Mouse (Mus musculus) kidney, postnatal 4 days (tissue): Measurements from ENCODE around the gene Cks1b.
A peak's percentile ranks its signal among the peaks of the same experiment; 100 is the strongest.

Experiments used
- DNase-seq, 2 experiments: peaks; one replicate each; pipeline ENCODE4 v3.0.0; 2021; ENCODE audit warnings: mixed read lengths in 2 of 2

Cks1b gene

GRCm38 (mm10) chr3:89395419-89395805 is 22.8 kb downstream of the Cks1b start:
- DNase-seq, result no peak

- DNase-seq, result peak; percentile 88 to 95
These were observed 23.3 kb downstream of the Cks1b start for GRCm38 (mm10) chr3:89394894-89395256.

GRCm38 (mm10) chr3:89394006-89394893 is 23.9 kb downstream of the Cks1b start, which contains the start of gene Zbtb7b:
Zbtb7b (minus strand) TSS chr3:89394776.
- peak; percentile 81 to 90 for DNase-seq

DNA sequence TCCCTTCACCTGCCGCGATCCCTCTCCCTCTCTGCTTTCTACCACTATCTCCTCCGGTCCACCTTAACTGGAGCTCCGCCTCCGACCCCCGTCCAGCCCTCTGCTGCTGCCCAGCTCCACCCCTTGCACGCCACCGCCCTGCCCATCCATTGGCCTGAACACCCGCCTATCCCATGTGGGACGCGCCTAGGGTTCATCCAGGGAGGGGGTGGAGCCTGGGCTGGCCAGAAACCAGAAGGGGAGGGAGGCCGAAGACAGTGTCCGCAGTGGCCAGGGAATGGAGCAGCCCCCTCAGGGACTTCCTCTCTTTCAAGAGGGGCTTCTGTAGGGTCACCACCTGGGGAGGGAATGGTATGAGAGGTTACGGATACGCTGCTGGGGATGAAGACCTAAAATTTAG is 24.6 kb downstream of the Cks1b start:
- peak; percentile 99 for DNase-seq

GRCm38 (mm10) chr3:89392871-89393311 is 25.3 kb downstream of the Cks1b start:
- peak; percentile 50 to 65 for DNase-seq

DNA sequence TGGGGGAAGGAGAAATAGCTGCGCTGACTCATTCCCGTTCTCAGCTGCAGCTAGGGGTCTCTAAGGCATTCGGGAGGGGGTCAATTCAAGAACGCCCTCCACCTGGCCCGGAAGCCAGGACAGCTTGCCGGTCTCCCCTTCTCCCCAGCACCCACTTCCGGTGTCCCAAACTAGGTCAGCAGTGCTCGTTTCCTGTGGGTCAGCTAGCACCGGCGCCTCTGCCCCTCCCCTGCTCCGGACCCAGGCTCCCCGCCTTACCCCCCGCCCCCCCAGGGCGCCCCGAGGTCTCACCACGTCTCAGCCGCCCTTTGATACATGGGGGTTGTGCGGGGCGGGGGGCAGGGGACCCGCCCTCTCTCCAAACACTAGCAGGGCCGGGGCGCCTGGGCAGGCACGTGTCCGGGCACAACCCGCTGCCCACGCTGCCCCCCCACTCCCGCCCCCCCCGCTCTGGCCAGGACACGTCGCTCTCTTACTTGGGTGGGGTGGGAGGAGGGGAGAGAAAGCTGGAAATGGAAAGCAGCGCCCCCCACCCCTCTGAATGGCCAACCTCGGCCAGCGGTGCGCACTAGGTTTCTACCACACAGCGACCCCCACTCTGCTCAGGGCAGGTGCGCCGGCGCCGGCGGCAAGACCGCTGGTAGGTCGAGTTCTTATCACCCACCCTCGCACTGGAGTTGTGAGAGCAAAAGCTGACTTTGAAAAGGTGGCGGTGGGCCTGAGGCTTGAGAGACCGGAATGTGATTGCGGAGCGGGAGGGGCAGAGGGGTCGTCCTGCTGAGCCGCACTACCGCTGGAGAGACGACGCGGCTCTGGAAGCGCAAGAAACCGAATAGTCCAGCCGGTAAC is 26.3 kb downstream of the Cks1b start:
- peak; percentile 65 to 78 for DNase-seq

DNA sequence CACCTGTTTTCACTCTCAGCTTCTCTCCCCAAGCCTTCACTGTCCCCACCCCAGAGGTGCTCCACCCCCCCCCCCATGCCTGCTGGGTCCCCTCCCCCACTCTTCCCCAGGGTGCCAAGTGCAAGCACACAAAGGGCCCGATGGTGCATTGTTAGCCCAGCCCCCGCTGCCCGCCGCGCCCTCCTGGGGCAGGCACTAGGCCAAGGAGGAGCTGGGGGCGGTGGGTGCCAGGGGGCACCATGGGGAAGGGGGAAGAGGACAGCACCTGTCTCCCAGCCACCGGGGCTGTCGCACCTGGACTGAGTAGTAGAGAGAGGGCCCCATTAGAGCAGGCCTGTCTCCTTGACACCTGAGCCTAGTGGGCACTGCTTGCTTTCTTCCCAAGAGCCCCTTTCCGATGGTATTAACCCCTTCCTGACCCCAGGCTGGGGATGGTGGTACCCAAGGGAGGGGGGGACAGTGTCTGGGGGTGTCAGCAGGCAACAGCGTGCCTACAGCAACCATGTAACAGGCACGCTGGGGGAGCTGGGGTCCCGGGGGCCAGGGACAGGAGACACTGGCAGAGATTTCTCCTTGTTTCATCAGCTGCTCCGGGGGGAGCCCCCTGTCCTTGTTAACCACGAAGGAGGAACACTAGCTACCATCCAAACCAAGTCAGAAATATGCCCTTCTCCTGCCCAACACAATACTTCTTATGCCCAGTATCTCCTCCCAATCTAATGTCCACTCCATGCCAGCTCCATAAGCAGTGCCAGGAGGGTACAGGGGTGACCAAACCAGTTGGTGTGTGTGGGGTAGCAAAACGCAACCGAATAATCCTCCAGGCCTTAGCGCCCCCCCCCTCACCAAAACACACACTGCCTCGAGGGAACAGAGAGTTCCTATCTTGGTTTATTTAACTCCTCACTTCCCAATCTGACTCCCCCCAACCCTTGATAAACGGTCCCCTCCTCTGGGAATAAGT is 27.2 kb downstream of the Cks1b start:
- peak in 1 of 2 experiments; percentile 48 for DNase-seq

GRCm38 (mm10) chr3:89390111-89390515 is 28.1 kb downstream of the Cks1b start:
- DNase-seq, result no peak

DNA sequence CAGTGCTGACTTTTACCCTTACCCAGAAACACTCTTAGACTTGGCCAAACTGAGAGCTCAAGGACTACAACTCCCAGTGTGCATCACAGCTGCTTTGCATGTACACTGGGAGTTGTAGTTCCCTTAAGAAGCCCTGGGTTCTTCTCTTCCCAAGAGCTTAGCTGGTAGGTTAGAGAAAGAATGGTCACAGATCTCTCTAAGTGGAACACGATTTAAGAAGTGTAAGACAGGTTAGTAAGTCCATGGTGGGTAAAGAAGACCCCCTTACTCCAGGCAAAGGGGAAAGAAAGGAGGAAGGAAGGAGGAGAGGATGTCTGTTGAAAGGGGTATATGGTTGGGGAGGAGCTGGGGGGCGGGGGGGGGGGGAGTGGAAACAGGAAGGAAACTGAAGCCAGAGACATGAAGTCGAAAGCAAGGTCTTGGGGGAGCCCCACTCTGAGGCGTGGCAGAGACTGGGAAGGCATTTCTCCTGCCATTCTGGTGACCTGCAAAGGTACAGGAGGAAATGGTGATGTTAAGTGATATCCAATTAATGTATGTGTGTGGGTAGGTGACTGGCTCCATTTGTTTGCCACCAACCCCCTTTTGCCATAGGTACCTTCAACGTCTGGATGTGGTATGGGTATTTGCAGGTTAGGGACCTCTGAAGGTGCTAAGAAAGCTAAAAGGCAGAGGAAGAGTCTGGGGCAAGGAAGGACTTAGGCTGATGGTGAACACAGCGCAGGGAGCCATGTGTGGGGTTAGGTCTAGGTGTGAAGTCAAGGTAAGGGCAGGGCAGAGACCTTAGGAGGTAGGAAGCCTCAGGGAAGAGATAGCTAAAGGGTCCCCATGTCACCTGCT is 29.1 kb downstream of the Cks1b start:
- DNase-seq, result peak in 1 of 2 experiments; percentile 48

DNA sequence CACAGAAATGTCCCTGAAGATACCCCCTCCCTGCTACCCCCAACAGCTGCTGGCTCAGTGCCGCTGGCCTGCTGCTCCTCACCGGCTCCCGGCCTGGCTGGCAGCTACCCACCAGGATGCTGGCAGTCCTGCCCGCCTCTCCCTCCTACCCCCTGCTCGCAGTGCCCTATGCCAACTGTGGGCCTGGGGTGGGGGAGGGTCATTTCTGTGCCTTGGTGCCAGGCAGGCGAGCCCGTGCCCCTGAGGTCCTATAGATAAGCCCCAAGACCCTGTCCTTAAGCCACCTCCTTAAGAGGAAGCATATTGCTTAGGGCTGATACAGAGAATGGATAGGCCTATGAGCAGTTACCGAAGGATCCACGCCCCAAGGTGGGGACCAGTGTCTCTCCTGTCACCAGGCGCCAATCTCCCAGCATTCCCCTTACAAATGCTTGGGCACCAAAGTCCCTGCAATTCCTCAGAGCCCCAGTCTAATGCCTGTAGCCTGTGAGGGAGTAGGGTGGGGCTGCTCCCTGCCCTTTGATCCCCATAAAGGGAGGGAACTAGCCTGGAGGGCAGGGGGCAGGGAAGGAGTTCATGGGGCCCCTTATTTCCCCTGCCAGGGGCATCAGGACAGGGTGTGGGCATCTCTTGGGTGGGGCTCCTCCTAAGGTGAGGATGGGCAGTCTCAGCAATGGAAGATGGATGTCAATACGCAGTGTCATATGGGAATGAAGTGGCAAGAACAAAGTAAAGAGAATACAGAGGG is 29.9 kb downstream of the Cks1b start:
- peak in 1 of 2 experiments; percentile 40 for DNase-seq

DNA sequence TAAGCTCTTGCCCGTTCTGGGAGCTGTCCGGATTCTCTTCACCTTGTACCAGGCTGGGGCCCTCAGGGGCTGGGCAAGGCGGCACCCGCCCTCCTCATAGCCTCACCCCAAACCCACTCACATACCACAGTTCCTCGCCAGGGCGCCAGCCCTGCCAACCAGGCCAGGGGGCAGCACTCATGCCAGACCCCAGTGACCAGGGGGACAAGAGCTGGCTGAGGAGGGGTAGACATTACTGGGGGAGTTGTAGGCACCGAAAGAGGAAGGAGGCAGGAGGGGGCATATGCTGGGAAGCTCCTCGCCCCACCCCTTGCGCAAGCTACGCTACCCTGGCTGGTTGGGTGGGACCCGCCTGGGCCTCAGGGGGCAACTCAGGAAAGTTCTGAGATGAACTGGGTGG is 30.6 kb downstream of the Cks1b start:
- no peak for DNase-seq

GRCm38 (mm10) chr3:89386438-89387420 is 31.5 kb downstream of the Cks1b start:
- peak in 1 of 2 experiments; percentile 45 for DNase-seq

GRCm38 (mm10) chr3:89385451-89385850 is 32.7 kb downstream of the Cks1b start:
- no peak for DNase-seq

DNA sequence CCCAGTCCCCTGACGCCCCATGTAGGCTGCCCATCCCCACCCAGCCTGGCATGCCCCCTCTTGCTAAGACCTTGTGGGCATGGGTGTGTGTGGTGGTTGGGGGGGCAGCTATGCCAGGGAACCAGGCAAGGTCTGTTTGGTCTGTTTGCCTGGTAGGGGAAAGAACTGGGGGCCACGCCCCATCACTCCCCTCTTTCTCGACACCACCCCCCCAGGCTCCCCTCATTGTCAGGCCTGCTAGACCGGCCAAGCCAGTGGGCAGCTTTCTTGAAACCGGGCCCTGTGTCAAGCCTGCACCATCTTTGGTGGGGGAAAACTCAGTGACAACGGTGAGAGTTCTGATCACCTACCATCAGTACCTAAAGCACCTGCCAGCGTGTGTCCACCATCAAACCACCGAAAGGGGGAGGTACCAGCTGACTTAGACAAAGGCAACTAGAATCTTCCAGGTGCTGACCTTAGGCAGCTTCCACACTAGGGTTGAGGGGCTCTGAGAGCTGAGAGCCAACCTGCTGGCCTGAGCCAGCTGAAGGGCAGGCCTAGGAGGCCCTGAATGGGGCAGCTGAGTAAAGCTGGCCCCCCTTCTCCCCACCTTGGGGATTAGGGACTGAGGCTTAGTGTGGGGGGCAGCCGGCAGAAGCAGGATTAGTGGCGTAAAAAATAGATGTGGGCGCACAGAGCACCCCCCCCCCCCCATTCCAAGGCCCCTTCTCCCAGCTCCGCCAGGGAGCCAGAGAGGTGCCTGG is 33.7 kb downstream of the Cks1b start:
- no peak for DNase-seq

- DNase-seq, result no peak
These were observed 34.4 kb downstream of the Cks1b start for GRCm38 (mm10) chr3:89383651-89384255.

DNA sequence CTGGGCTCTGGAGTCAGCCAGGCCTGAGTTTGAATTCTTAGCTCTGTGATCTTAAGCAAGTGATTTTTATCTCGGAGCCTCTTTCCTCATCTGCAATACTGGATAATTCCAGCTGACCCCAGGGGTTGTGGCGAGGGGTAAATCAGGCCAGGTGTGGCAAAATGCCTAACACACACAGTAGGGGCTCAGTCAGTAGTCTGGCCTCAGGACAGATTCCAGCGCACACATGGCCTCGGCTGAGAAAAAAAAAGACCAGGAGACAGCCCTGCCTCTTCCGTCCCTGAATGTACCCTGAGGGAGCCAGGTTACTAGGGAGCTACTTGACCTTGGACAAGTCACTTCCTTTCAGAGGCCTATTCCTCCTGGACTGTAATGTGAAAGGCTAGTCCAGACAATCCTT is 35.2 kb downstream of the Cks1b start:
- DNase-seq, result no peak

DNA sequence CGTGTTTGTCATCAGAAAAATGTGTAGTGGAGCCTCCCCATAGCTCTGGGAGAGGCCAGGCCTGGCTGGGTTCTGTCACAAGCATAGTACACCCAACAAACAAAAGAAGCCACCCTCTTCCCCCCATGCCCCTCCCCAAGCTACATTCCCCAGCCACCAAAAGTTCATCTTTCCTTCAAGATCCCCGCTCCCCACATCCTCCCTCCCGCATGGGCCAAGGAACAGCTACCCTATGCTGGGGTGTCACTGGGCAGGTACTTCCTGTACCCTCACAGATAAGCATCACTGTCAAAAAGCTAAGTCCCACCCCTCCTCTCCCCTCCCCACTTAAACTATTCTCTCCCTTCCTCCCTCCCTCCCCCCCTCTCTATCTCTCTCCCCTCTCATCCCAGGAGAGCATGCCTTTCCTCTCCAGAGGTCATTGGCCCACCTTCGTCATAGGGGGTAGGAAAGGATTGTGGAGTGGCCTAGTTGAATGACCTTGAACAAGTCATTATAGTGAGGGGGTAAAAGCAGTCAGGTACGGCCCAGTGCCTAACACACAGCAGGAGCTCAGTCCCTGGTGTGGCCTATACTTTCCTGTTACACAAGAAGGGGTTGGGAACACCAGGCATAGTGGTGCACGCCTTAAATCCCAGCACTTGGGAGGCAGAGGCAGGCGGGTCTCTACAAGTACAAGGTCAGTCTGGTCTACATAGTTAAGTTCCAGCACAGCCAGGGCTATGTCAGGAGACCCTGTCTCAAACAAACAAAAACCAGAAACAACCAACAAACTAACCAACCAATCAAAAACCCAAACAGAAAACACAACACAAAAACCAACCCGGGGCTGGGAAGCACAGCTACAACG is 35.9 kb downstream of the Cks1b start:
- DNase-seq, result no peak
